In the genomic region with DNA sequence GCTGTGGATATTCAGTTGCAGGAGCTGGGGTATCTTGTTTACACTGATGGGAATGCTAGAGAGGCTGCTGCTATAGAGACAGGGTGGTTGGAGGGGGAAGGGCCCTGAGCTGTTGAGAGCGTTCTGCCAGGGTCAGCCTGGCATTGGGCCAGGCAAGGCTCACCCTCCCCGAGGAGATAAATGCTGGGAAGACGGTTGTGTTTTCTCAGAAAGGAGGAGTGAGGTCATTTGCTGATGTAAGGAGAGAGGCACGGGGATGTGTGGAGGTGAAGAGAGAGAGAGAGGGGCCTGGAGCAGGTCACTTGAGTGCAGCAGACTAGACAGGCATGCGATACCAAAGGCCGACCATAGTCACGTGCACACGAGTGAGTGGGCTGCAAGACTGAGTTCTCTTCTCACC, we compare ENCODE assay signal across 12 mouse cellular contexts. TPM values are rescaled to one million over a fixed set of nuclear protein-coding genes. Genes with fewer than 3 reads are reported as not detected.
DNase-seq lines count a peak whose midpoint lies in the region; ATAC-seq and TF ChIP-seq lines count a peak whose summit lies in the region.
"Had no signal": no experiment of that assay in that cellular context is flagged by ENCODE, and none has a peak within 500 bp of the region (broad histone marks: within the 10 kb centered on the region; RNA-seq: fewer than 3 reads in every experiment).

No protein-coding gene starts in this region.

- H3K4me3 ChIP-seq in lung, embryonic 14.5 days (ENCODE audit: low read depth, low read length): no peak overlapping the region
- H3K4me3 ChIP-seq in lung, adult 2 months (replicated peaks; ENCODE audit: extremely low read depth, low read depth, low read length): no peak overlapping the region
- H3K4me3 ChIP-seq in heart, embryonic 10.5 days: no peak overlapping the region

- peak; percentile 56 for DNase-seq in cerebellum, postnatal 14 days
- DNase-seq in cerebellum, adult 9-10 months: no peak
- DNase-seq in lung, embryonic 14.5 days: peak; percentile 60
- no peak for DNase-seq in lung, adult 2 months
- DNase-seq in heart, embryonic 10.5 days (ENCODE audit: low spot score): peak; percentile 89
- peak; percentile 26 for DNase-seq in kidney, postnatal 10 days
- no peak for DNase-seq in cerebellum, postnatal 36 days
- DNase-seq: B cell, adult 2 months had no signal

- 24% methylated on average over 8 of the region's 8 CpGs for WGBS in lung, embryonic 14.5 days
- WGBS in lung, adult 2 months: 30% methylated on average over 8 of the region's 8 CpGs
- WGBS in heart, embryonic 10.5 days: 22% methylated on average over 8 of the region's 8 CpGs

- TF ChIP-seq CTCF in lung, embryonic 14.5 days (IDR thresholded peaks at IDR 0.05; ENCODE audit: low read depth): no peak
- no peak for TF ChIP-seq CTCF in lung, adult 2 months (IDR thresholded peaks at IDR 0.05; ENCODE audit: insufficient read depth, low read length)

- peak; percentile 80 for ATAC-seq in lung, embryonic 14.5 days (ENCODE audit: insufficient read depth)
- no peak for ATAC-seq in granulocyte monocyte progenitor cell, adult 5-6 weeks (replicated peaks; ENCODE audit: poor library complexity, severe bottlenecking)

- no peaks in the 10 kb centered on the region for H3K9me3 ChIP-seq in lung, embryonic 14.5 days (ENCODE audit: low read depth, low read length)
- H3K9me3 ChIP-seq in heart, embryonic 10.5 days: no peaks in the 10 kb centered on the region

- no peak overlapping the region for H3K9ac ChIP-seq in lung, embryonic 14.5 days

- H3K4me1 ChIP-seq in lung, embryonic 14.5 days (ENCODE audit: insufficient read depth): peaks cover 6% of the 10 kb centered on the region
- H3K4me1 ChIP-seq in lung, adult 2 months (ENCODE audit: control insufficient read depth, insufficient read depth, low read length): no peaks in the 10 kb centered on the region
- peaks cover 19% of the 10 kb centered on the region for H3K4me1 ChIP-seq in heart, embryonic 10.5 days

- H3K27ac ChIP-seq in lung, embryonic 14.5 days (ENCODE audit: low read depth): no peak overlapping the region
- H3K27ac ChIP-seq in heart, embryonic 10.5 days: peak overlapping the region; percentile 60

- no peak for TF ChIP-seq POLR2A in lung, adult 2 months (IDR thresholded peaks at IDR 0.05; ENCODE audit: borderline replicate concordance, extremely low read depth, low read depth, low read length)

- H3K4me2 ChIP-seq in lung, embryonic 14.5 days: 0 out of 2 replicates have a peak overlapping the region, but pooled peaks have one; percentile 18

- H3K36me3 ChIP-seq in lung, embryonic 14.5 days (ENCODE audit: insufficient read depth): no peaks in the 10 kb centered on the region
- H3K36me3 ChIP-seq in heart, embryonic 10.5 days: peaks cover 43% of the 10 kb centered on the region

- no peaks in the 10 kb centered on the region for H3K27me3 ChIP-seq in lung, embryonic 14.5 days (ENCODE audit: insufficient read depth, low read length)
- H3K27me3 ChIP-seq in heart, embryonic 10.5 days (ENCODE audit: insufficient read depth, poor library complexity, severe bottlenecking): no peaks in the 10 kb centered on the region

RNA-seq across cellular contexts. Expression of a gene that starts 42.8 kb away (rescaled TPM):
- polyA plus RNA-seq in lung, embryonic 14.5 days (2014; fragmentation: Nextera tagmentation; extraction: Ambion mirVana): 4.3 and 5.3 TPM in 2 replicates
- polyA plus RNA-seq in lung, adult 2 months (2012; rRNA removed): 14.7 and 25.9 TPM in 2 replicates
- 13.9 and 27.9 TPM in 2 replicates for polyA plus RNA-seq in heart, embryonic 10.5 days (2016; fragmentation: Nextera tagmentation; extraction: Ambion mirVana)
- total RNA-seq in granulocyte monocyte progenitor cell, adult 5-6 weeks (2014; fragmentation: Nextera tagmentation): not detected in 2 replicates
- total RNA-seq in granulocyte monocyte progenitor cell, adult 5-6 weeks (2017): not detected in 2 replicates

RNA-seq across cellular contexts. Expression of a gene that starts 58.4 kb away (rescaled TPM):
- polyA plus RNA-seq in lung, embryonic 14.5 days (2014; fragmentation: Nextera tagmentation; extraction: Ambion mirVana): not detected in 2 replicates
- 0.02 and 0.03 TPM in 2 replicates for polyA plus RNA-seq in lung, adult 2 months (2012; rRNA removed)
- polyA plus RNA-seq in heart, embryonic 10.5 days (2016; fragmentation: Nextera tagmentation; extraction: Ambion mirVana): 0.03 TPM in 1 of 2 replicates, not detected in the other
- not detected in 2 replicates for total RNA-seq in granulocyte monocyte progenitor cell, adult 5-6 weeks (2014; fragmentation: Nextera tagmentation)
- total RNA-seq in granulocyte monocyte progenitor cell, adult 5-6 weeks (2017): not detected in 2 replicates
- total RNA-seq: gastrocnemius, adult 8-10 months; megakaryocyte-erythroid progenitor cell, adult 5-6 weeks had no signal
- polyA plus RNA-seq: small intestine, adult 2 months had no signal

Comparison
In these comparisons a context has a peak if more than half of its experiments do, and no peak if none do; other contexts are left out.
1. DNase-seq: peak in cerebellum, postnatal 14 days (2 of 2), lung, embryonic 14.5 days (single experiment), heart, embryonic 10.5 days (single experiment) and kidney, postnatal 10 days (single experiment); none in cerebellum, adult 9-10 months (single experiment), lung, adult 2 months (single experiment) and cerebellum, postnatal 36 days (0 of 2).